Mouse (Mus musculus): Measurements from ENCODE around the gene Wrap53.

DNA sequence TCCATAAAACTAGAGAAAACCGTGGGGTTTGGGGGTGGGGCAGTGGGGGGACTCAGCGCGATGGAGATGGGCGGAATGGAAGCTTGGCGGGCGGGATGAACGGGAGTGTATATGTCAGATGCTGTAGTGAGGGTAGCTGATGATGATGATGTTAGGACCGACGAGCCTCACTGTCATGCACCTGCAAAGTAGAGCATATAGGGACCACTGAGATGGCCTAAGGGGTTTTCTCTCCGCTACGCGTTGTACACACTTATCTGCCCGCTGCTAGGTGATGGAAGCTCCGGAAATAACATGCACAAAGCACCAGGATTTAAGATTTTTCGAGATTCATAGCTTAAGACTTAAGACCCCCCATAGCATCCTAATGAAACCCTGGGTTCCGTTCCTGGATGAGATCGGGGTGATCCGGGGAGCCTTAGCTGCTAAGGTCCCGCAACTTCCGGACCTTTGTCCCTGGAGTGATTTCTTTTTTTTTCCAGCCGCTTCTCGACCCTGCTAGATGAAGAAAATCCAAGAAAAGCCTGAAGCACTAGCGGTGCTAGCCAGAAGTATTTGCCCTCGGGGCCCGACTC is 604 bp upstream of the Wrap53 start:
- TF ChIP-seq CTCF (IDR thresholded peaks at IDR 0.05; ENCODE audit: insufficient read depth, low read length) (no peak), POLR2A (IDR thresholded peaks at IDR 0.05; ENCODE audit: borderline replicate concordance, extremely low read depth, low read depth, low read length) (no peak)

Data from lung, adult 2 months (tissue).